Mouse (Mus musculus) hindbrain, embryonic 15.5 days (tissue): ENCODE results near the gene Catsper3. TPM values are rescaled to one million over a fixed set of nuclear protein-coding genes. Genes with fewer than 3 reads are reported as not detected.
A peak's percentile ranks its signal among the peaks of the same experiment; 100 is the strongest.

Experiments used
- ATAC-seq: fragments of 200-750 bp; cut with Nextera tagmentation; 2 replicates; pipeline ENCODE4 v1.8.0; 2017; ENCODE audit warnings: low read depth, moderate number of reproducible peaks, moderate TSS enrichment; ENCODE audit not compliant: low FRiP score
- H3K27ac ChIP-seq: fragments of 300-500 bp; sonication (generic); replicated peaks from 2 replicates; pipeline ENCODE4 v1.5.1; 2015; ENCODE audit warnings: mild to moderate bottlenecking, inconsistent platforms
- H3K27me3 ChIP-seq: fragments of 300-500 bp; sonication (generic); 2 replicates; pipeline ENCODE4 v1.6.1; 2015; ENCODE audit warnings: control low read depth, inconsistent platforms
- H3K36me3 ChIP-seq: fragments of 300-500 bp; sonication (generic); 2 replicates; pipeline ENCODE4 v1.6.1; 2015; ENCODE audit warnings: control low read depth, inconsistent platforms
- H3K4me1 ChIP-seq: fragments of 300-500 bp; sonication (generic); replicated peaks from 2 replicates; pipeline ENCODE4 v1.6.1; 2015; ENCODE audit warnings: control low read depth, inconsistent platforms
- H3K4me2 ChIP-seq: fragments of 300-500 bp; sonication (generic); 2 replicates; pipeline ENCODE4 v1.6.1; 2015; ENCODE audit warnings: moderate library complexity, mild to moderate bottlenecking, inconsistent platforms
- H3K4me3 ChIP-seq: fragments of 300-500 bp; sonication (generic); 2 replicates; pipeline ENCODE4 v1.5.1; 2015; ENCODE audit warnings: mild to moderate bottlenecking, inconsistent platforms
- H3K9ac ChIP-seq: fragments of 300-500 bp; sonication (generic); 2 replicates; pipeline ENCODE4 v1.6.1; 2015; ENCODE audit warnings: inconsistent platforms
- H3K9me3 ChIP-seq: fragments of 300-500 bp; sonication (generic); 2 replicates; pipeline ENCODE4 v1.6.1; 2016; ENCODE audit warnings: control low read depth, inconsistent platforms
- WGBS: fragments of 180-500 bp; shearing (Covaris S2); methylation state at CpG from one replicate; pipeline ENCODE4 v1.1.7; 2015; 5-methylcytosine and 5-hydroxymethylcytosine counted together
- polyA plus RNA-seq: library from polyadenylated mRNA; unstranded; fragments of >200 nt; fragmentation: Nextera tagmentation; extraction: Ambion mirVana; gene quantifications from 2 replicates; pipeline ENCODE4 v1.2.1, GENCODE M21; 2015

Gene Catsper3
- polyA plus RNA-seq, 1 experiment from 2014 or later = not detected

DNA sequence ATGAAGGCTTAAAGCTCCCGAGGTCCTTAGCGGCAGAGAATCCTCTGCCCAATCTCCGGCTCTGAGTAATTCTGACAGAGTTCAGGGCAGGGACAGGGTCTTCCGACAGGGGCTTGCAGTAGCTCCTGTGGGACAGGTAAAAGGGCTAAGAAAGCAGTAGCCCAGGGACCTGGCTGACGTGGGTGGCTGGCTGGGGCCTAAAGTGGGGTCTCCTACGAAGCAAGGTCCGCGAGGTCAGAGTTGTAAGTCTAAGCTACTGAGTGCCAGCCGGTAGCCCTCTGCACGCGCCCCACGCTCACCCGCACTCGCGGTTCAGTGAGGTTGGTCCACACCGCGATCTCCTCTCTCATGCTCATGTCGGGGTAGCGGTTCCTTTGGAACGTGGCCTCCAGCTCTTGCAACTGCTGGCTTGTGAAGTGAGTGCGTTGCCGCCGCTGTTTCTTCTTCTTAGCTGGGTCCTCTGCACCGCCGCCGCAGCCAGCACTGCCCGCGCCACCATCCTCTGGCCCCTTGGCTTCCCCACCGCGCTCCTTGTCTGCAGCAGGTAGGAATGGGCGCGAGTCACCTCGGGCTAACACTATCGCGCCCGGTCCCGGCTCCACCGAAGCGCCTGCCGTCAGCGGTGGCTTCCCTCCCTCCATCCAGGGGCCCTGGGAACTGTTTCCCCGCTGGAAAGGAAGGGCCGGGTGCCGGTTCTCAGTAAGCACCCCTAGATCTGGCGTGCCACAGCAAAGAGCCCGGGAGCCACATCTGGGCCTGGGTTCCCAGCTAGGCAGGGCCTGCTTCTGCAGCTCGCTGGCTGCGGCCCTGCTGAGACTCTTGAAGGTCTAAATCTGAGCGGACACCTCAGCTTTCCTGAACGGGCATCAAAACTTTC is 44.0 kb downstream of the Catsper3 start:
- no peak overlapping the region for H3K4me3 ChIP-seq
- no peak overlapping the region for H3K4me2 ChIP-seq
- H3K9me3 ChIP-seq = no peaks in the 10 kb centered on the region
- H3K9ac ChIP-seq = no peak overlapping the region
- WGBS = under 1% methylated on average over 50 of the region's 50 CpGs
- H3K27ac ChIP-seq = no peak overlapping the region
- peaks cover 23% of the 10 kb centered on the region for H3K4me1 ChIP-seq
- H3K27me3 ChIP-seq = peaks cover 81% of the 10 kb centered on the region
- no peak for ATAC-seq
- H3K36me3 ChIP-seq = no peaks in the 10 kb centered on the region

DNA sequence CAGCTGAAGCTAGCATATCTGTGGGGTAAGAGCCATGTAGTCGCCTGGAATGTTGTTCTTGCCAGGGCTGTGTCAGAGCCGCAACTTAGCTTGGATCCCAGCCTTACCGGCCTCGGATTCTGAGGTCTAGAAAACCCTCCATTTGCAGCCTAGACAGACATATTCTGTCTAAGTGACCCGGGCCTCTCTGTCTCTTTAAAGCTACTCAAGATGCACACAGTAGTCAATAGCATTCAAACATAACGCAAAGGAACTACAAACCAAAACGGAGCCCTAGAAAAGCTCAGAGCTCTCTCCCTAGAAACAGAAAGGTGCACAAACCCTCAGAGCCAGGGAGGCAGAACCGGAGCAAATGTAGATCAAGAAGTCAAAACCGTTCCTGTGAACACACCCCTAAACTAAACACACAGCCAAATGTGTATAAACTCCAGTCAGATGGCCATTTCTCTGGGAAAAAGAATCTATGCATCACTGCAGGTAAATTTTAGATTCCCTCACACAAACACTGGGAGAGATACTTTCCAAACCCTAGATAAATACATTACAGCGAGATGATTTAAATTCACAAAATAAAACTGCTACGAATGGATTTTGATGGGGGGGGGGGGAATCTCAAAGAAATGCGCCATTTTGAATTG is 44.8 kb downstream of the Catsper3 start:
- Histone ChIP-seq H3K4me2 (no peak overlapping the region), H3K4me1 (peaks cover 23% of the 10 kb centered on the region), H3K9me3 (no peaks in the 10 kb centered on the region), H3K36me3 (no peaks in the 10 kb centered on the region), H3K9ac (no peak overlapping the region), H3K27me3 (peaks cover 81% of the 10 kb centered on the region), H3K4me3 (no peak overlapping the region), H3K27ac (no peak overlapping the region)
- WGBS = 2% methylated on average over 12 of the region's 12 CpGs
- ATAC-seq = no peak

DNA sequence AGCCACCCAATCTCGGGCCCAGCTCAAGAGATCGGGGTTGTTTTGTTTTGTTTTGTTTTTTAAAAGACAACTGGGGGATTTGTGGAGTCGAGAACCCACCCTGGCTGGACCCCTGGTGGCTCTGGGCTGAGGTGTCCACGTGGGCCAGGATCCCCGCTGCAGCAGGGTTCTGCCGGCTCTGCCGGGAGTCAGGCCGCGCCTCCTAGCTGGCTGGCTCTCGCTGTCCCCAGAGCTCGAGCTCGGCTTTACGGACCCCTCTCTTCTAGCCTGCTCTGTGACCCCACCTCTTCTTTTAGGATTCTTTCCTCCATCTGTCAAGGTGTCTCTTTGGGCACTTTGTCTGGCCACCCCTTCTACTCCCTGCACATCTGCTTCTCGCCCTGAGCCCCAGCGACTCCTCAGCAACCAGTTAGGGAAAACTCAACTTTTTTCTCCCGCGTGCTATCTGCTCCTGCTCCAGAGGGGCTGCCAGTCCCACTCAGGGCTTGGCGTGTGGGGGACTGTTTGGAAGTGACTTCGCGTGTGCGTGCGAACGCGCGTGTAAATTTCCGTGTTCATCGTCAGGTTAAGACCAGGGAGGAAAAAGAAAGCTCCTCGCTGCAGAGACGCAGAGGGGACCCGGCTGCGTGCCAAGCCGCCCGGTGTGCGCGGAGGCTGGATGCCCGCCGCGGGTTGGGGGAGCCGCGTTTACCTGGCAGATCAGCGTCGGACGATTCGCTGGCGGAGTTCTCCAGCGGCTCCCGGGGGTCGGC is 45.9 kb downstream of the Catsper3 start:
- Histone ChIP-seq H3K4me2 (no peak overlapping the region), H3K27me3 (peaks cover 77% of the 10 kb centered on the region), H3K36me3 (no peaks in the 10 kb centered on the region), H3K9me3 (no peaks in the 10 kb centered on the region), H3K4me3 (0 out of 2 replicates have a peak overlapping the region, but pooled peaks have one; percentile 2), H3K9ac (no peak overlapping the region), H3K27ac (no peak overlapping the region), H3K4me1 (peaks cover 19% of the 10 kb centered on the region)
- ATAC-seq = no peak
- under 1% methylated on average over 48 of the region's 48 CpGs for WGBS

DNA sequence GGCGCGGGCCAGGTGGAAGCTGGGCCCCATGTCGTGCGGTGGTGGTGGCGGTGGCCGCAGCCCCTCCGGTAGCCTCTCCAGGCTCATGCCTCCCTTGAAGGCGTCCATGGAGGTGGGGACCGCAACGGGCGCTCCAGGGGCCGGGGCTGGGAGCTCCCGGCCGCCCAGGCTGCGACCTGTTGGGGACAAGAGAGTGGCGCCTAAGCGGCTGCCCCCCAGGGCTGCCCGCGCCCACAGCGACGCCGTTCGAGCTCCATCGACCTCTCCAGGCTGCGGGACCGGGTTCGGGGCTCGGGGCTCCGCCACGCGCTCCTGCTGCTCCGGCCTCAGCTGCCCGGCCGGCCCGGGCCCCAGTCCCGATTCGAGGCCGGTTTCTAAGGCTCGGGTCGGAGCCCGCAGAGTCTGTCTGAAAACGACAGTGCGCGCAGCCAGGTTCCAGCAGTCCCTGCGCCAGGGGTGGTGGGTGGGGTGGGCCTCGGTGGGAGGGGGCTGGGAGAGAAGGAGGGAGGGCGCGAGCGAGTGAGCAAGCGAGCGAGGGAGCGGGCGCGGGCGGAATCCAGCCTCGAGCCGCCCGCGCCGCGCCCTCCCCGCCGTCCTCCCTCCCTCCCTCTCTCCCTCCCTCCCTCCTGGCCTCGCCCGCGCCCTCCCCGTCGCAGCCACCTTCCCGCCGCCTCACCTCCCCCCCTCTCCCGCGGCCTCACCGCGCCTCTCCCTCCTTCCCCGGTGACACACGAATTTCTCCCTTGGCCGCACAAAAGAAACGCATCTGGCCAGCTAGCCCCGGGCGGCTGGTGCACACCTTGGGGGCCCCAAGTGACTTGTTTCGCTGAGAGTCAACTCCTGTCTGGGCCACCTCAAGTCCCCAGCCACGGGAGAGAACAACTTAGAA is 46.7 kb downstream of the Catsper3 start:
- H3K4me3 ChIP-seq = 0 out of 2 replicates have a peak overlapping the region, but pooled peaks have one; percentile 2
- under 1% methylated on average over 61 of the region's 82 CpGs for whole genome bisulfite sequencing
- H3K9ac ChIP-seq = no peak overlapping the region
- H3K27ac ChIP-seq = no peak overlapping the region
- H3K9me3 ChIP-seq = no peaks in the 10 kb centered on the region
- H3K4me2 ChIP-seq = peak overlapping the region; percentile 10; the same call in 1 of the 2 replicates
- no peak for ATAC-seq
- H3K4me1 ChIP-seq = peaks cover 24% of the 10 kb centered on the region
- H3K36me3 ChIP-seq = no peaks in the 10 kb centered on the region
- peaks cover 75% of the 10 kb centered on the region for H3K27me3 ChIP-seq

DNA sequence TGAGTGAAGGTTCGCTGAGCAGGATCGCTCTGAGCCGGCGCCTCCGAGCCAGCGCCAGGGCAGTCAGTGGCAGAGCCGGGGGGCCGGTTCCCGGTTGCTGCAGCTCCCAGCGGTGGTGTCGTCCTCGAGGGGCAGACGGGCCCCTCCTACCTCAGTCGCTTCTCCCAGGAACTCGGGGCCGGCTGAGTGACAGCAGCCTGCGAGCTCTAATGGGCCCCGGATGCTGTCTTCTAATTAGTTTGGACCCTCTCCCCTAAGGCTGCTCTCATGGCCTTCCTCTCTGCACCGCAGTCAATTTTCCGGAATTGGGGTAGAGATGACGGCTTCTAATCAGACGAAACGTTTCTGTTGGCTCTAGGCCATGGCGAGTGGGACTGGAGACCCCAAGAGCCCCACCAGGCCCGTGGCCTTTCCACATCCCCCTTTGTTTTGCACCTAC is 47.4 kb downstream of the Catsper3 start:
- Histone ChIP-seq H3K27me3 (peaks cover 80% of the 10 kb centered on the region), H3K4me3 (no peak overlapping the region), H3K9me3 (no peaks in the 10 kb centered on the region), H3K4me1 (peaks cover 25% of the 10 kb centered on the region), H3K4me2 (no peak overlapping the region), H3K27ac (no peak overlapping the region), H3K36me3 (no peaks in the 10 kb centered on the region), H3K9ac (no peak overlapping the region)
- no peak for ATAC-seq
- 2% methylated on average over 25 of the region's 25 CpGs for WGBS

DNA sequence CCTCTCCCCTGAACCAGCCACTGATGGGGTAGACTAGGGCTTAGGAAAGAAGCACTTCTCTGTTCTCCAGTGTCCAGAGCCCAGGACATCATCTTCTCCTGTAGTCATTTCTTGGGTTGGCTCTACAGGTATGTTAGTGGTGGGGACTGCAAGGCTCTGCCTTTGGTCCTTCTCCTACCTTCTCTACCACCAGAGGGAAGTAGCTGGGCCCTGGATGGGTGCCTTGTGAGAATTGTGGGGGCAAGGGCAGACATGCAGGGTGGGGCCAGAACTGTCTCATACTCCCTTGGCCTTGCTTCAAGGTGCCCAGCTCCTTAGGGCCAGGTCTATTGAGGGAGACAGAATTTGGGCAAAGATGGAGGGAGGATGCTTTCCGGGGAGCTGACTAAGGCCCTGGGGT is 48.2 kb downstream of the Catsper3 start:
- H3K4me3 ChIP-seq = no peak overlapping the region
- H3K4me2 ChIP-seq = no peak overlapping the region
- H3K9me3 ChIP-seq = no peaks in the 10 kb centered on the region
- no peaks in the 10 kb centered on the region for H3K36me3 ChIP-seq
- WGBS = 19% methylated on average over 1 of the region's 1 CpGs
- no peak overlapping the region for H3K9ac ChIP-seq
- peaks cover 25% of the 10 kb centered on the region for H3K4me1 ChIP-seq
- H3K27me3 ChIP-seq = peaks cover 82% of the 10 kb centered on the region
- H3K27ac ChIP-seq = no peak overlapping the region
- ATAC-seq = no peak

DNA sequence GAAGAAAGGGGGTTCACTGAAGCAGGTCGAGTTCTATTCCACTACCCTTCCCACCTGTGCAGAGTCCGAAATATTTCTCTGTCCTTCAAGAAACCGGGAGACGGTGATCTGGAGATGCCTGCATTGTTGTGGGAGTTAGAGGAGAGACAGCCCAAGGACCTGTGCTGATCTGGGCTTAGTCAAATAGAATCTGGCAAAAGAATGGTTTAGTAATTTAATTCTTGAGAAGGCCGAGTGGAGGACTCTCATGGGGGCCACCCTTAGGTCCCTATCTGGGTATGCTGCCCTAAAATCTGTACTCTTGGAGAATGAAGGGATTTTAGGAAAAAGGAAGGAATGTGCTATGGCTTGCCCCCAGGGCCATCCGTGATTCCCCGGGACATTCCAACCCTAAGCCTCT is 49.6 kb downstream of the Catsper3 start:
- no peak for ATAC-seq
- 4% methylated on average over 7 of the region's 7 CpGs for WGBS
- H3K27me3 ChIP-seq = peaks cover 83% of the 10 kb centered on the region

DNA sequence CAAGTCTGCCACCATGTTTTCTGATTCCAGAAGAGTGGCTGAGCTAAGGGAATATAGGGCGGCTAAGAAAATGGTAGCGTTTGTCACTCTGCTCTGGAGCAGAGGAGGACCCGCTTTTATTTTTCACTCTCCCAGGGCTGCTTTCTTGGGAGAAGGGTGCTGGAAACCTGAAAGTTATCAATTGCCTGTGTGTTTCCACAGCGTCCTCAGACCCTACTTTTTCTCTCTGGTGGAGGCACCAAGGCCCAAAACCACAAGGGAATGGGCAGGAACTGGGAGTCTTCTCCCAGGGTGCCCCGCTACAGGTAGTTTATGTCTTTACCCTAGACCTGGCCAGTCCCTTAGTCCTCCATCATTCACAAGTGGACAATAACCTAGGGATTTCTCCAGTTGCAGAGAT is 50.3 kb downstream of the Catsper3 start:
- Histone ChIP-seq H3K27ac (no peak overlapping the region), H3K4me3 (no peak overlapping the region)
- WGBS = 7% methylated on average over 5 of the region's 5 CpGs

More for the DNA sequence above, 49.6 kb downstream of the Catsper3 start:
- Histone ChIP-seq H3K36me3 (no peaks in the 10 kb centered on the region), H3K4me2 (no peak overlapping the region), H3K27ac (no peak overlapping the region), H3K4me3 (no peak overlapping the region), H3K4me1 (peaks cover 25% of the 10 kb centered on the region), H3K9me3 (no peaks in the 10 kb centered on the region), H3K9ac (no peak overlapping the region)

DNA sequence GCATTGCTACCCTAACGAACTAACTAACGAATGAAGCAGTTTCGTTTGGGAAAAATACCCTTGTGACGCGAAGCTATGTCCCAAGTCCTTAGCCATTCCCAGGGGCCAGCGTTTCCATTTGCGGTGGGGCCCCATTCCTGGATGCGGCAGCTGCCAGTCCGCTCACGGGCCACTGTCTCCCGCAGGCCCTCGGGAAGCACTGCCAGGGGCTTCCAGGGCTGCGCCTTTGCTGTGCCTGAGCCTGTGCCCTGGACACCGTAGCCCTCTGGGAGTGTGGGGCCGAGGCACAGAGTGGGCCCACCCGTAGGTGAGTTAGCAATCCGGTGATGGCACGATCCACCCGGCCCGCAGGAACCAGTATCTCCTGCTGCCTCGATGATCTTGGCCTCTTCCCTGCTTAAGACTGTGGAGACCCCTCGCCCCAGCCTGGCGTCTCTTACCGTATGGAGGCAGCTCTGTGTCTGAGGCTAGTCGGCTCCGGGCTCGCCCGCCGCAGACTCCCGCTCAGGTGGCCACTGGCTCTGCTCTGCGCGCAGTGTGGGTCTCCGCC is 51.3 kb downstream of the Catsper3 start:
- ATAC-seq = 0 out of 2 replicates have a peak, but pooled peaks have one; percentile 46
- Histone ChIP-seq H3K9me3 (no peaks in the 10 kb centered on the region), H3K27me3 (peaks cover 85% of the 10 kb centered on the region), H3K4me3 (no peak overlapping the region), H3K4me1 (peaks cover 16% of the 10 kb centered on the region), H3K4me2 (no peak overlapping the region), H3K36me3 (no peaks in the 10 kb centered on the region), H3K27ac (no peak overlapping the region), H3K9ac (no peak overlapping the region)
- WGBS = 2% methylated on average over 33 of the region's 33 CpGs

More for the DNA sequence above, 50.3 kb downstream of the Catsper3 start:
- Histone ChIP-seq H3K9me3 (no peaks in the 10 kb centered on the region), H3K27me3 (peaks cover 85% of the 10 kb centered on the region), H3K36me3 (no peaks in the 10 kb centered on the region), H3K4me1 (peaks cover 25% of the 10 kb centered on the region), H3K4me2 (no peak overlapping the region), H3K9ac (no peak overlapping the region)
- no peak for ATAC-seq

DNA sequence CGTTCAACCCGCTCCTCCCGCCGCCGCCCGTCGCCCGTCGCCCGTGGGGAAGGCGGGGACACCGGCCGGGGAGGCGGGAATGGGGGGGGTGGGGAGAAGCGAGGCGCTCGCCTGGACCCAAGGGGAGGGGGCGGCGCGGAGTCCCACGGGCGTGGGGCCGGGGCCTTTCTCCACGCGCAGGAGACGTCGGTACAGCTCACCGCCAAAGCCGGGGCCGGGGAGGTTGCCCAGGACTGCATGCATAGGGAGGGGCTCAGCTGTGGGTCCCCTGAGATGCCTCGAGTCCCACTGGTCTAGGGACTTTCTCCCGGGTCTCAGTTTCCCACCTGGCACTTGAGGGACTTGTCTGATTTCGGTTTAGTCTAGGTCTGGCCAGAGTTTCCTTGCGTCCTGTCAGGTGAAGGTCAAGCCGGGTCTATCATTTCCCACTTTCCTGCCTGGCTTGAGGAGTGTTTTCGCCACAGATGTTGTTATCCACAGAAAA is 51.8 kb downstream of the Catsper3 start, which contains the start of gene Pitx1:
Pitx1 (minus strand) TSS at position 51 of the 484 bp plus-strand sequence.
- H3K36me3 ChIP-seq = no peaks in the 10 kb centered on the region
- H3K4me2 ChIP-seq = no peak within 1 kb of the TSS
- no peak for ATAC-seq
- no peak within 1 kb of the TSS for H3K9ac ChIP-seq
- no peak within 1 kb of the TSS for H3K4me3 ChIP-seq
- H3K9me3 ChIP-seq = no peaks in the 10 kb centered on the region
- peaks cover 11% of the 10 kb centered on the region for H3K4me1 ChIP-seq
- 1% methylated on average over 34 of the region's 36 CpGs for WGBS
- peaks cover 86% of the 10 kb centered on the region for H3K27me3 ChIP-seq
- no peak within 1 kb of the TSS for H3K27ac ChIP-seq
